Mouse (Mus musculus) cerebellum, adult 2 months (tissue): ENCODE measurements around the gene Pml.

Source experiments
- CTCF ChIP-seq: fragments of 200-500 bp; IDR thresholded peaks from 2 replicates; pipeline ENCODE4 v1.5.1; 2011; ENCODE audit warnings: low read depth, mild to moderate bottlenecking, control low read depth, low read length, moderate library complexity, borderline replicate concordance; ENCODE audit not compliant: insufficient read depth
- POLR2A ChIP-seq: fragments of 200-500 bp; IDR thresholded peaks from 2 replicates; pipeline ENCODE4 v1.6.1; 2011; ENCODE audit warnings: low read length, control low read depth, borderline replicate concordance; ENCODE audit not compliant: insufficient read depth

- TF ChIP-seq CTCF (no peak), POLR2A (no peak)
Observed at GRCm38 (mm10) chr9:58169426-58169825, 80.2 kb downstream of the Pml start.
